Mouse (Mus musculus) hindbrain, embryonic 12.5 days (tissue): ENCODE data around the gene Mgat5b. TPM values are rescaled to one million over a fixed set of nuclear protein-coding genes. Genes with fewer than 3 reads are reported as not detected.

ENCODE experiments used
- ATAC-seq: fragments of 200-750 bp; cut with Nextera tagmentation; 2 replicates; pipeline ENCODE4 v1.8.0; 2017; ENCODE audit warnings: moderate TSS enrichment; ENCODE audit not compliant: low FRiP score
- H3K27ac ChIP-seq: fragments of 300-500 bp; sonication (generic); 2 replicates; pipeline ENCODE4 v1.5.1; 2016; ENCODE audit warnings: mild to moderate bottlenecking
- H3K27me3 ChIP-seq: fragments of 300-500 bp; sonication (generic); 2 replicates; pipeline ENCODE4 v1.6.1; 2016; ENCODE audit warnings: mild to moderate bottlenecking
- H3K36me3 ChIP-seq: fragments of 300-500 bp; sonication (generic); 2 replicates; pipeline ENCODE4 v1.6.1; 2016; ENCODE audit warnings: mild to moderate bottlenecking
- H3K4me1 ChIP-seq: fragments of 300-500 bp; sonication (generic); 2 replicates; pipeline ENCODE4 v1.6.1; 2016
- H3K4me2 ChIP-seq: fragments of 300-500 bp; sonication (generic); replicated peaks from 2 replicates; pipeline ENCODE4 v1.6.1; 2016; ENCODE audit warnings: mild to moderate bottlenecking
- H3K4me3 ChIP-seq: fragments of 300-500 bp; sonication (generic); 2 replicates; pipeline ENCODE4 v1.5.1; 2016; ENCODE audit warnings: mild to moderate bottlenecking
- H3K9ac ChIP-seq: fragments of 300-500 bp; sonication (generic); 2 replicates; pipeline ENCODE4 v1.6.1; 2016; ENCODE audit warnings: mild to moderate bottlenecking, moderate library complexity
- H3K9me3 ChIP-seq: fragments of 300-500 bp; sonication (generic); replicated peaks from 2 replicates; pipeline ENCODE4 v1.6.1; 2016; ENCODE audit warnings: mild to moderate bottlenecking
- WGBS: fragments of 180-500 bp; shearing (Covaris S2); methylation state at CpG from one replicate; pipeline ENCODE4 v1.1.7; 2016; 5-methylcytosine and 5-hydroxymethylcytosine counted together
- polyA plus RNA-seq: library from polyadenylated mRNA; unstranded; fragments of >200 nt; fragmentation: Nextera tagmentation; extraction: Ambion mirVana; gene quantifications from 2 replicates; pipeline ENCODE4 v1.2.1, GENCODE M21; 2016

The Mgat5b gene
- polyA plus RNA-seq, 1 experiment from 2014 or later = 23.8 TPM

DNA sequence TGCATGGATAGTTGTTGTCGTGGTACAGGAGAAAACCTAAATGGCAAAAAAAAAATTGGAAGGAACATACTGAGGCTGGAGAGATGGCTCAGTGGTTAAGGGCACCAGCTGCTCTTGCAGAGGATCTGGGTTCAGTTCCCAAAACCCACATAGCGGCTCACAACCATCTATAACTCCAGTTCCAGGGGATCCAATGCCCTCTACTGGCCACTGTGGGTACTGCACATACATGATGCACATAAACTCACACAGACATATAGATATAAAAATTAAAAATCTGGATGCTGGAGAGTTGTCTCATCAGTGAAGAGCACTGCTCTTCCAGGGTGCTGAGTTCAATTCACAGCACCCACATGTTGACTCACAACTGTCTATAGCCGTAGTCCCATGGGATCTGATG is 104.9 kb downstream of the Mgat5b start:
- no peaks in the 10 kb centered on the region for H3K36me3 ChIP-seq
- no peaks in the 10 kb centered on the region for H3K27me3 ChIP-seq
- no peak overlapping the region for H3K27ac ChIP-seq
- H3K4me2 ChIP-seq = no peak overlapping the region
- peaks cover 20% of the 10 kb centered on the region for H3K4me1 ChIP-seq
- no peak overlapping the region for H3K9ac ChIP-seq
- 94% methylated on average over 3 of the region's 3 CpGs for WGBS
- ATAC-seq = no peak
- H3K4me3 ChIP-seq = no peak overlapping the region
- peaks cover 6% of the 10 kb centered on the region; the same call in 1 of the 2 replicates for H3K9me3 ChIP-seq

DNA sequence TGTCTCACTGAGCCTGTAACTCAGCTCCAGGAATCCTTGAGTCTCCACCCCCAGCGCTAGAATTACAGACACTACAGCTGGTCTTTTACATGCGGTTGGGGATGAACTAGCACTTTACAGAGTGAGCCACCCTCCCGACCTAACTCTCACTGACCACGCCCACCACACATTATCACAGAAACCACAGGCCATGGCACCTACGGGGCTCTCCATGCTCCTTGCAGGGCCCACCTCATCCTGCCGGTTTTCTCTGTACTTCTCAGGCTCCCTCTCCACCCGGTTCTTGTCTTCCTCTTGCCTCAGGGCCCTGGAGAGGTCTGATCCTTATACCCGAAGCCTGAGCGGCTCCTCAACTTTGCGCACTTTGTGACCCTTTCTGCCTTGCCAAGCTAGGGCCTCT is 109.0 kb downstream of the Mgat5b start:
- Histone ChIP-seq H3K9ac (no peak overlapping the region), H3K4me1 (peaks cover 46% of the 10 kb centered on the region), H3K27ac (peak overlapping the region; percentile 87), H3K9me3 (peaks cover 6% of the 10 kb centered on the region; the same call in 1 of the 2 replicates), H3K4me3 (no peak overlapping the region), H3K27me3 (no peaks in the 10 kb centered on the region), H3K36me3 (no peaks in the 10 kb centered on the region), H3K4me2 (no peak overlapping the region)
- WGBS = 52% methylated on average over 10 of the region's 10 CpGs
- ATAC-seq = no peak

- 36% methylated on average over 19 of the region's 19 CpGs for WGBS
- Histone ChIP-seq H3K27ac (peak overlapping the region; percentile 87), H3K4me1 (peaks cover 46% of the 10 kb centered on the region), H3K9me3 (0 out of 2 replicates have a peak, but pooled peaks cover 3% of the 10 kb centered on the region), H3K27me3 (no peaks in the 10 kb centered on the region), H3K9ac (no peak overlapping the region), H3K4me2 (no peak overlapping the region), H3K4me3 (no peak overlapping the region), H3K36me3 (no peaks in the 10 kb centered on the region)
- ATAC-seq = peak; percentile 76
Measured at GRCm38 (mm10) chr11:117028861-117029568, 110.4 kb downstream of the Mgat5b start.

DNA sequence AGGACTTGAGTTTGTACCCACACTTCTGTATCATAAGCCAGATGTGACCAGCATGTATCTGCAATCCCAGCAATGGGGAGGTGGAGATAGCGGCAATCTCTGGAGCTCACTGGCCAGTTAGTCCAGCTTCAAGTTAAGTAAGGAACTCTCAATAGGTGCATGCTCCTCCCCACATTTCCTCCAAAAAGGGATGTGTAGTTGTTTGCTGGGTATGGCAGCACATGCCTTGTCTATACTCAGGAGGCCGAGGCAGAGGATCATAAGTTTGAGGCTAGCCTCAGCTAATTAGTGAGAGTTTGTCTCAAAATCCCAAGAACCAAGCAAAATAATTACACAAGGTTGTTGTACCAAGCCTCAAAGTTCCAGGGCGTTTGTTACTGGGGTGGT is 110.9 kb downstream of the Mgat5b start:
- Histone ChIP-seq H3K4me3 (no peak overlapping the region), H3K27ac (peak overlapping the region; percentile 87), H3K36me3 (no peaks in the 10 kb centered on the region), H3K9ac (no peak overlapping the region), H3K27me3 (no peaks in the 10 kb centered on the region), H3K9me3 (0 out of 2 replicates have a peak, but pooled peaks cover 3% of the 10 kb centered on the region), H3K4me1 (peaks cover 46% of the 10 kb centered on the region), H3K4me2 (no peak overlapping the region)
- ATAC-seq = no peak
- WGBS = 87% methylated on average over 3 of the region's 3 CpGs

- 35% methylated on average over 3 of the region's 3 CpGs for WGBS
- no peak overlapping the region for H3K4me2 ChIP-seq
- H3K27ac ChIP-seq = peak overlapping the region; percentile 87
- no peaks in the 10 kb centered on the region for H3K27me3 ChIP-seq
- peaks cover 46% of the 10 kb centered on the region for H3K4me1 ChIP-seq
- H3K36me3 ChIP-seq = no peaks in the 10 kb centered on the region
- H3K9me3 ChIP-seq = 0 out of 2 replicates have a peak, but pooled peaks cover 3% of the 10 kb centered on the region
- no peak overlapping the region for H3K4me3 ChIP-seq
- ATAC-seq = no peak
- 0 out of 2 replicates have a peak overlapping the region, but pooled peaks have one; percentile 20 for H3K9ac ChIP-seq
Measured at GRCm38 (mm10) chr11:117030018-117030417, 111.4 kb downstream of the Mgat5b start.

- Histone ChIP-seq H3K36me3 (no peaks in the 10 kb centered on the region), H3K4me3 (no peak overlapping the region), H3K9me3 (0 out of 2 replicates have a peak, but pooled peaks cover 3% of the 10 kb centered on the region), H3K9ac (no peak overlapping the region), H3K27ac (peak overlapping the region; percentile 87), H3K4me1 (peaks cover 48% of the 10 kb centered on the region), H3K27me3 (no peaks in the 10 kb centered on the region), H3K4me2 (no peak overlapping the region)
- ATAC-seq = no peak
- WGBS = 67% methylated on average over 8 of the region's 8 CpGs
Measured at GRCm38 (mm10) chr11:117030471-117031101, 111.9 kb downstream of the Mgat5b start.

GRCm38 (mm10) chr11:117031249-117031648 is 112.6 kb downstream of the Mgat5b start:
- Histone ChIP-seq H3K27me3 (no peaks in the 10 kb centered on the region), H3K9me3 (0 out of 2 replicates have a peak, but pooled peaks cover 3% of the 10 kb centered on the region), H3K4me1 (peaks cover 55% of the 10 kb centered on the region), H3K36me3 (no peaks in the 10 kb centered on the region), H3K4me3 (no peak overlapping the region), H3K27ac (peak overlapping the region; percentile 87; the same call in 1 of the 2 replicates), H3K4me2 (no peak overlapping the region), H3K9ac (no peak overlapping the region)
- 21% methylated on average over 4 of the region's 4 CpGs for WGBS
- ATAC-seq = no peak

- 42% methylated on average over 11 of the region's 11 CpGs for WGBS
- no peak for ATAC-seq
- H3K9me3 ChIP-seq = 0 out of 2 replicates have a peak, but pooled peaks cover 3% of the 10 kb centered on the region
- peaks cover 35% of the 10 kb centered on the region for H3K4me1 ChIP-seq
- H3K4me3 ChIP-seq = no peak overlapping the region
- no peak overlapping the region for H3K9ac ChIP-seq
- H3K36me3 ChIP-seq = no peaks in the 10 kb centered on the region
- no peak overlapping the region for H3K4me2 ChIP-seq
- peak overlapping the region; percentile 9; the same call in 1 of the 2 replicates for H3K27ac ChIP-seq
- no peaks in the 10 kb centered on the region for H3K27me3 ChIP-seq
Measured at GRCm38 (mm10) chr11:117035661-117036336, 117.1 kb downstream of the Mgat5b start.

Other genes starting within 250 kb of the Mgat5b start
- not detected in 2 replicates for gene St6galnac1, start 143.4 kb upstream of the Mgat5b start, polyA plus RNA-seq
- 95.0 and 105 TPM in 2 replicates for gene Mxra7, start 90.8 kb upstream of the Mgat5b start, polyA plus RNA-seq
- 56.1 and 64.9 TPM in 2 replicates for gene Mettl23, start 75.6 kb upstream of the Mgat5b start, polyA plus RNA-seq
- 82.3 and 82.9 TPM in 2 replicates for gene Jmjd6, start 75.4 kb upstream of the Mgat5b start, polyA plus RNA-seq
- 43.3 and 47.6 TPM in 2 replicates for gene Mfsd11, start 66.4 kb upstream of the Mgat5b start, polyA plus RNA-seq
- 822 and 828 TPM in 2 replicates for gene Srsf2, start 65.8 kb upstream of the Mgat5b start, polyA plus RNA-seq
- gene Sec14l1, start 196.3 kb downstream of the Mgat5b start, polyA plus RNA-seq = 76.2 and 77.6 TPM in 2 replicates